Mouse (Mus musculus) forebrain, embryonic 15.5 days (tissue): ENCODE results near the gene Ncor1. TPM values are rescaled to one million over a fixed set of nuclear protein-coding genes. Genes with fewer than 3 reads are reported as not detected.

Experiments used
- ATAC-seq: fragments of 200-750 bp; cut with Nextera tagmentation; replicated peaks from 2 replicates; pipeline ENCODE4 v1.8.0; 2017; ENCODE audit warnings: mild to moderate bottlenecking, moderate TSS enrichment, moderate library complexity
- H3K27ac ChIP-seq: fragments of 300-500 bp; sonication (generic); replicated peaks from 2 replicates; pipeline ENCODE4 v1.5.1; 2015; ENCODE audit warnings: mild to moderate bottlenecking, inconsistent platforms
- H3K27me3 ChIP-seq: fragments of 300-500 bp; sonication (generic); 2 replicates; pipeline ENCODE4 v1.6.1; 2015; ENCODE audit warnings: inconsistent platforms
- H3K36me3 ChIP-seq: fragments of 300-500 bp; sonication (generic); 2 replicates; pipeline ENCODE4 v1.6.1; 2015; ENCODE audit warnings: mild to moderate bottlenecking, inconsistent platforms
- H3K4me1 ChIP-seq: fragments of 300-500 bp; sonication (generic); 2 replicates; pipeline ENCODE4 v1.6.1; 2015; ENCODE audit warnings: inconsistent platforms
- H3K4me2 ChIP-seq: fragments of 300-500 bp; sonication (generic); replicated peaks from 2 replicates; pipeline ENCODE4 v1.6.1; 2015; ENCODE audit warnings: mild to moderate bottlenecking, inconsistent platforms
- H3K4me3 ChIP-seq: fragments of 300-500 bp; sonication (generic); 2 replicates; pipeline ENCODE4 v1.5.1; 2015; ENCODE audit warnings: mild to moderate bottlenecking, inconsistent platforms
- H3K9ac ChIP-seq: fragments of 300-500 bp; sonication (generic); replicated peaks from 2 replicates; pipeline ENCODE4 v1.6.1; 2015; ENCODE audit warnings: mild to moderate bottlenecking, inconsistent platforms
- H3K9me3 ChIP-seq: fragments of 300-500 bp; sonication (generic); 2 replicates; pipeline ENCODE4 v1.6.1; 2016; ENCODE audit warnings: inconsistent platforms
- WGBS: fragments of 180-500 bp; shearing (Covaris S2); methylation state at CpG from one replicate; pipeline ENCODE4 v1.1.7; 2015; ENCODE audit warnings: mixed read lengths; 5-methylcytosine and 5-hydroxymethylcytosine counted together
- polyA plus RNA-seq: library from polyadenylated mRNA; unstranded; fragments of >200 nt; fragmentation: Nextera tagmentation; extraction: Ambion mirVana; gene quantifications from 2 replicates; pipeline ENCODE4 v1.2.1, GENCODE M21; 2015

The Ncor1 gene
- polyA plus RNA-seq = 212 and 213 TPM in 2 replicates

DNA sequence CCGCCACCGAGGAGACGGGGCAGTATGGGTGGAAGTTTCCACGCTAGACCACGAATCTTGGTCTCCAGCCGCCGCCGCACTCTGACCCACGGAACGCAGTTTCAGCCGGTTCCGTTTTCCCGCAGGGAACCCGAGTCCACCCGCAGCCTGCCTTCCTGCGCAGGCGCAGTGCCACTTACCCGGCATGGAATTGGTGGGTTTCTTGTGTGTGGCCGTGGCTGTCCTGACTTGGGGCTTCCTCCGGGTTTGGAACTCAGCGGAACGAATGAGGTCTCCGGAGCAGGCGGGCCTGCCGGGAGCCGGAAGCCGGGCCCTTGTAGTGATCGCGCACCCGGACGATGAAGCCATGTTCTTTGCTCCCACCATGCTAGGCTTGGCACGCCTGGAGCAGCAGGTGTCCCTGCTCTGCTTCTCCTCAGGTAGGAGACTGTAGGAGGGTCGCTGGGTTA, at the start of gene Ncor1, which contains the start of gene Pigl:
Ncor1 (minus strand) TSS at position 266 of the 449 bp plus-strand sequence.
Pigl (plus strand) TSS at position 185 of the 449 bp plus-strand sequence.
- under 1% methylated on average over 33 of the region's 33 CpGs for WGBS
- Histone ChIP-seq H3K9me3 (no peaks in the 10 kb centered on the region), H3K4me3 (peak within 1 kb of the TSS; percentile 83), H3K4me2 (peak within 1 kb of the TSS; percentile 89), H3K27ac (peak within 1 kb of the TSS; percentile 98), H3K36me3 (no peaks in the 10 kb centered on the region), H3K4me1 (peaks cover 23% of the 10 kb centered on the region), H3K27me3 (no peaks in the 10 kb centered on the region), H3K9ac (peak within 1 kb of the TSS; percentile 97)
- peak; percentile 53 for ATAC-seq

DNA sequence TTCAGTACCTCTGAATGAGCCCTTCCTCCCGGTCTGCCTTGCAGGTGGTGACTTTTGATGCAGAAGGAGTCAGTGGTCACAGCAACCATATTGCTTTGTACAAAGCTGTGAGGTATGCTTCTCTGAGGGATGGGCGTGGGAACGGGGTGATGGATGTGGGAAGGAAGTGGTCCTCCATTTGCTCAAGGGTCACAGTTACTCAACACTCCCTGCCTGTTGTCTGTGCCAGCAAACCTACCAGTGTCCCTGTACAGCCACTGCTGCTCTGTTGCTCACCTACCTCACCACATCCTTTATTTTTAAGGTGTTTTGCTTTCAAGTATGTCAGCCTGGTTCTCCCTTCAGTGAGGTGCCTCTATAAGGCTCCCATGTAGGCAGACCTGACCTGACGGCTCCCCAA, 49.3 kb upstream of the Ncor1 start:
- no peak for ATAC-seq
- no peak overlapping the region for H3K27ac ChIP-seq
- H3K9me3 ChIP-seq = no peaks in the 10 kb centered on the region
- H3K4me1 ChIP-seq = no peaks in the 10 kb centered on the region
- H3K4me2 ChIP-seq = no peak overlapping the region
- WGBS = 86% methylated on average over 4 of the region's 4 CpGs
- no peak overlapping the region for H3K4me3 ChIP-seq
- no peak overlapping the region for H3K9ac ChIP-seq
- no peaks in the 10 kb centered on the region for H3K27me3 ChIP-seq
- H3K36me3 ChIP-seq = no peaks in the 10 kb centered on the region

GRCm38 (mm10) chr11:62500529-62500928, 42.2 kb upstream of the Ncor1 start:
- H3K9ac ChIP-seq = no peak overlapping the region
- H3K4me3 ChIP-seq = no peak overlapping the region
- H3K9me3 ChIP-seq = no peaks in the 10 kb centered on the region
- ATAC-seq = no peak
- WGBS = 86% methylated on average over 2 of the region's 2 CpGs
- H3K4me1 ChIP-seq = no peaks in the 10 kb centered on the region
- no peak overlapping the region for H3K27ac ChIP-seq
- H3K36me3 ChIP-seq = no peaks in the 10 kb centered on the region
- no peaks in the 10 kb centered on the region for H3K27me3 ChIP-seq
- H3K4me2 ChIP-seq = no peak overlapping the region

- no peaks in the 10 kb centered on the region for H3K36me3 ChIP-seq
- no peaks in the 10 kb centered on the region for H3K27me3 ChIP-seq
- no peak overlapping the region for H3K9ac ChIP-seq
- H3K4me1 ChIP-seq = peaks cover 7% of the 10 kb centered on the region
- no peaks in the 10 kb centered on the region for H3K9me3 ChIP-seq
- 89% methylated on average over 2 of the region's 2 CpGs for WGBS
- H3K4me3 ChIP-seq = no peak overlapping the region
- no peak overlapping the region for H3K4me2 ChIP-seq
- H3K27ac ChIP-seq = no peak overlapping the region
- no peak for ATAC-seq
Observed at GRCm38 (mm10) chr11:62498802-62499201, 40.5 kb upstream of the Ncor1 start.

- H3K9me3 ChIP-seq = no peaks in the 10 kb centered on the region
- no peak overlapping the region for H3K9ac ChIP-seq
- H3K27me3 ChIP-seq = no peaks in the 10 kb centered on the region
- peaks cover 7% of the 10 kb centered on the region for H3K4me1 ChIP-seq
- H3K4me2 ChIP-seq = no peak overlapping the region
- WGBS = 52% methylated on average over 3 of the region's 3 CpGs
- no peak for ATAC-seq
- no peak overlapping the region for H3K4me3 ChIP-seq
- H3K36me3 ChIP-seq = no peaks in the 10 kb centered on the region
- no peak overlapping the region for H3K27ac ChIP-seq
Observed at GRCm38 (mm10) chr11:62497181-62497580, 38.8 kb upstream of the Ncor1 start.

DNA sequence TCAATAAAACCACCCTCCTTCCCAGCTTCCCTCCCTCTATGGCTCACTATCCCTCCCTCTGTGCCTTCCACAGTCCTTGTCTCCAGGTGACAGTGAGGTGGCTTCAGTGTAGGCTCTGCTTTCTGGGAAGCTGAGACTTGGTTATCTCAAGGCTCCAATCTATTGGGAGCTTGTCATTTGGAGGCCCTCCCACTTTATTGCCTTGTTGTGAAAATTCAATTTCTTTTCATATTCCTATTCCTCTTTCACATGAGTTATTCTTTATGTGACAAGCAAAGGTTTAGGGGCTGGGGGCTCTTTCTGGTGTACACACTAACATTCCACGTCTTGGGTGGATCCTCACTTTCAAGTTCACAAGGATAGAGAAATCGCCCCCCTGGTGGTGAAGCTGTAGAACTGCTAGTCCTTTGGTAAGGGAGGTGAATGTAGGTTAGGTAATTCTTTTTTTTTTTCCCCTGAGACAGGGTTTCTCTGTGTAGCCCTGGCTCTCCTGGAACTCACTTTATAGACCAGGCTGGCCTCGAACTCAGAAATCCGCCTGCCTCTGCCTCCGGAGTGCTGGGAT, 37.9 kb upstream of the Ncor1 start:
- Histone ChIP-seq H3K4me3 (no peak overlapping the region), H3K9ac (no peak overlapping the region), H3K27ac (no peak overlapping the region), H3K36me3 (no peaks in the 10 kb centered on the region), H3K4me1 (peaks cover 7% of the 10 kb centered on the region), H3K9me3 (no peaks in the 10 kb centered on the region), H3K4me2 (no peak overlapping the region), H3K27me3 (no peaks in the 10 kb centered on the region)
- ATAC-seq = no peak
- WGBS = 65% methylated on average over 5 of the region's 5 CpGs

GRCm38 (mm10) chr11:62495276-62495801, 37.0 kb upstream of the Ncor1 start:
- Histone ChIP-seq H3K9me3 (no peaks in the 10 kb centered on the region), H3K4me3 (no peak overlapping the region), H3K27ac (no peak overlapping the region), H3K36me3 (no peaks in the 10 kb centered on the region), H3K9ac (no peak overlapping the region), H3K4me1 (peaks cover 7% of the 10 kb centered on the region), H3K4me2 (no peak overlapping the region), H3K27me3 (no peaks in the 10 kb centered on the region)
- WGBS = 28% methylated on average over 9 of the region's 10 CpGs
- no peak for ATAC-seq

DNA sequence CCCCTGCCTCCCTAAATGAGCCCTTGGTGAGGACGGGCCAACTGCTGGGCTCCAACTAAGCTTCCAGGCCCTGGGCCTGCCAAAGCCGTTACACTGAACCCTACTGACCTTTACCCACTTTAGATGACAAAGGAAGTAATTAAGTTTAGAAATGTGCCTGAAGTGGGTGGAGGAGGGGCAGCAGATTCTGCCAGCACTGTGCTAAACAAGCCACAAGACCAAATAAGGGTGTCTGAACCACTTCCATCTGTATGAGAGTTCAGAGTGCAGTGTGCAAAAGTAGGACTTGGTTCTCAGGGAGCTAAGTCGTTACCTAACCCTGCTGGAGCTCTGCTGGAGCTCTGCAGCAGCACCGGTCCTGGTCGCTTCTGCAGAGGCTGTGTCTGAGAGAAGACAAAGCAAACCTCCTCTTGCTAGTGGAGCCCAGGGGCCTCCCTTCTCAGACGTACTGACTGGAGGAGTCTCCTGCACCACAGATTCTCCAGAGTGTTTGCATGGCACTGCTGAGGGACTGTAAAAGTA, 36.5 kb upstream of the Ncor1 start:
- no peaks in the 10 kb centered on the region for H3K36me3 ChIP-seq
- 7% methylated on average over 6 of the region's 6 CpGs for whole genome bisulfite sequencing
- no peak overlapping the region for H3K27ac ChIP-seq
- H3K9ac ChIP-seq = no peak overlapping the region
- H3K4me3 ChIP-seq = no peak overlapping the region
- H3K9me3 ChIP-seq = no peaks in the 10 kb centered on the region
- H3K27me3 ChIP-seq = no peaks in the 10 kb centered on the region
- no peak for ATAC-seq
- peaks cover 7% of the 10 kb centered on the region for H3K4me1 ChIP-seq
- no peak overlapping the region for H3K4me2 ChIP-seq

- Histone ChIP-seq H3K36me3 (no peaks in the 10 kb centered on the region), H3K9me3 (no peaks in the 10 kb centered on the region), H3K4me1 (peaks cover 7% of the 10 kb centered on the region), H3K27me3 (no peaks in the 10 kb centered on the region), H3K4me2 (no peak overlapping the region), H3K9ac (no peak overlapping the region), H3K4me3 (no peak overlapping the region), H3K27ac (no peak overlapping the region)
- 98% methylated on average over 6 of the region's 6 CpGs for WGBS
- ATAC-seq = no peak
Observed at GRCm38 (mm10) chr11:62493701-62494100, 35.4 kb upstream of the Ncor1 start.

GRCm38 (mm10) chr11:62487540-62488350, 29.4 kb upstream of the Ncor1 start:
- H3K36me3 ChIP-seq = no peaks in the 10 kb centered on the region
- H3K4me3 ChIP-seq = no peak overlapping the region
- 93% methylated on average over 10 of the region's 10 CpGs for WGBS
- no peak overlapping the region for H3K4me2 ChIP-seq
- H3K9ac ChIP-seq = no peak overlapping the region
- H3K27me3 ChIP-seq = no peaks in the 10 kb centered on the region
- no peaks in the 10 kb centered on the region for H3K9me3 ChIP-seq
- H3K4me1 ChIP-seq = no peaks in the 10 kb centered on the region
- H3K27ac ChIP-seq = no peak overlapping the region
- no peak for ATAC-seq

DNA sequence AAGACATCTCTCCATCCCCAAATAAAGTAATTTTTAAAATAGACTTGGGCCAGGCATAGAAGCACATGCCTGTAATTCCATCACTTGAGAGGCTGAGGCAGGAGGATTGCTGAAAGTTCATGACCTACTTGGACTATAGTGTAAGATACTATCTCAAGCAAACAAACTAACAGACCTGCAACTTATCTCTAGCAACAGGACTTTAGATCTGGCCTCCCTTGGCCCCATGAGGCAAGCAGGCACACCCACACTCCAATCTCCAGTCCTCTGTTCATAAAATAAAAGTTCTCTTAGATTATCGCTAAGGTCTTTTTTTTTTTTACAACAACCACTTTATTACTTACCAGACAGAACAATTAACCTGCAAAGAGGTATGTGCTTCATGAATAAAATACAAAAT, 28.6 kb upstream of the Ncor1 start:
- Histone ChIP-seq H3K36me3 (no peaks in the 10 kb centered on the region), H3K9me3 (no peaks in the 10 kb centered on the region), H3K4me2 (no peak overlapping the region), H3K4me3 (no peak overlapping the region), H3K27me3 (no peaks in the 10 kb centered on the region), H3K27ac (no peak overlapping the region), H3K4me1 (no peaks in the 10 kb centered on the region), H3K9ac (no peak overlapping the region)
- ATAC-seq = no peak
- WGBS = 92% methylated on average over 1 of the region's 1 CpGs

- no peak overlapping the region for H3K4me2 ChIP-seq
- H3K4me1 ChIP-seq = no peaks in the 10 kb centered on the region
- no peak for ATAC-seq
- H3K27ac ChIP-seq = no peak overlapping the region
- H3K9me3 ChIP-seq = no peaks in the 10 kb centered on the region
- H3K9ac ChIP-seq = no peak overlapping the region
- H3K4me3 ChIP-seq = no peak overlapping the region
- no peaks in the 10 kb centered on the region for H3K27me3 ChIP-seq
- WGBS = 91% methylated on average over 5 of the region's 5 CpGs
- no peaks in the 10 kb centered on the region for H3K36me3 ChIP-seq
Observed at GRCm38 (mm10) chr11:62479581-62479980, 21.2 kb upstream of the Ncor1 start.
